Mouse (Mus musculus): Measurements from ENCODE around the gene Gm11214. TPM values are rescaled to one million over a fixed set of nuclear protein-coding genes. Genes with fewer than 3 reads are reported as not detected.

The Gm11214 gene
- polyA plus RNA-seq, 1 experiment = not detected

DNA sequence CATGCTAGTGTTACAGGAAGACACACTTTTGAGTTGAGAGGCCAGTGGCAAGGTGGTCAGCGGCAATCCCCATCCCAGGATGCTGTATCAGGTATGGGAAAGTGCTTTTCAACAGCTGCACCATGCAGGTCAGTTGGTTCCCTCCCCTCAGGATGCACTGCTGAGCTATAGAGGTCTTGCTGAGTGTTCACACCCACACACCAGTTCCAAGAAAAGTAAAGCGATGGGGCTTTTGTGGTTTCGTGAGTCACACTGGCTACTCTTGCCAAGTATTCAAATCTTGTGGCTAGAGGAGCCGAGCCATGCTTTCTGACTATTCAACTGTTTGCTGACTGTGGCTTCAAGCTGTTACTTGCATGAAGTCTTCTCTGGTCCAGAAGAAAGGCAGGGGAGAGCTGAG is 5.1 kb upstream of the Gm11214 start:
- H3K4me3 ChIP-seq (replicated peaks) = no peak overlapping the region
- H3K27me3 ChIP-seq (ENCODE audit: control insufficient read depth) = no peaks in the 10 kb centered on the region
- no peaks in the 10 kb centered on the region for H3K36me3 ChIP-seq (ENCODE audit: control insufficient read depth)
- TF ChIP-seq TAL1 (IDR thresholded peaks at IDR 0.05; ENCODE audit: low read length) (no peak), GATA1 (IDR thresholded peaks at IDR 0.05; ENCODE audit: low read length) (no peak)
- no peaks in the 10 kb centered on the region for H3K4me1 ChIP-seq (ENCODE audit: control insufficient read depth)
- peaks cover 5% of the 10 kb centered on the region; the same call in 1 of the 2 replicates for H3K9me3 ChIP-seq (ENCODE audit: control insufficient read depth, low read length)

DNA sequence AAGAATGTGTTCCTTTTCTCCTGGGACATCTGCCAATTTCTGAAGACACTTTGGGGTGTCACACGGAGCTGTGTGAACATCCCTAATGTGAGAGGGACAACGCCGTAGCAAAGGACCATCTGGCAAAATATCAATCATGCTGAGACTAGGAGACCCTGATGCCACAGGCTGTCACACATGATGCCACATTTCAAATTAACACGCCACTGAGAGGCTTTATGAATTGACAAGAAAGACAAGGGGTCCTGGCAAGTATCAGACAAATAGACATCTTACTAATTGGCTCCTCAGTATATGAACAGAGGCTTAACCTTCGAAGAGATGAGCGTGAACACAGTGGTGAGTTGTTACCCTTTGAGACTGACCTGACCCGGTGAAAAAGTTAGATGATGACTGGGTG is 2.6 kb upstream of the Gm11214 start:
- Histone ChIP-seq H3K9me3 (ENCODE audit: control insufficient read depth, low read length) (peaks cover 2% of the 10 kb centered on the region; the same call in 1 of the 2 replicates), H3K36me3 (ENCODE audit: control insufficient read depth) (no peaks in the 10 kb centered on the region), H3K4me3 (replicated peaks) (no peak overlapping the region), H3K27me3 (ENCODE audit: control insufficient read depth) (no peaks in the 10 kb centered on the region), H3K4me1 (ENCODE audit: control insufficient read depth) (no peaks in the 10 kb centered on the region)
- no peak for TF ChIP-seq GATA1 (IDR thresholded peaks at IDR 0.05; ENCODE audit: low read length)
- TF ChIP-seq TAL1 (IDR thresholded peaks at IDR 0.05; ENCODE audit: low read length) = no peak

DNA sequence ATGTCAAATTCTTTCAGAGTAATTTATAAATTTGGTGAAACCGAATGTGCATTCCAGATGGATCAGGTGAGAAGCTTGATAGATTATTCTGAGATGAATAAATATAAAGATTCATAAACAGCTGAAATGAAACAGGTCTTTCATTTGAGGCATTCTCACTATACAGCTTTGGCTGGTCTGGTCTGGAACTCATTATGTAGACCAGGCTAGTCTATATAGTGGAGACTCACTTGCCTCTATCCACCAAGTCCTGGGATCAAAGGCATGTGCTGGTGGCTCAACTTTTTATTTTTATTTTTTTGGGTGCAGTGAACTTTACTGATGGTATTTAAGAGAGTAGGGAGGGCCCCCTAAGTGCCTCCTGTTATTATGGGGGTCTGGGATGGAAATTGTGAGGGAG is 1.3 kb downstream of the Gm11214 start:
- Histone ChIP-seq H3K36me3 (ENCODE audit: control insufficient read depth) (no peaks in the 10 kb centered on the region), H3K27me3 (ENCODE audit: control insufficient read depth) (no peaks in the 10 kb centered on the region), H3K4me3 (replicated peaks) (no peak overlapping the region), H3K9me3 (ENCODE audit: control insufficient read depth, low read length) (peaks cover 2% of the 10 kb centered on the region; the same call in 1 of the 2 replicates), H3K4me1 (ENCODE audit: control insufficient read depth) (no peaks in the 10 kb centered on the region)
- TF ChIP-seq GATA1 (IDR thresholded peaks at IDR 0.05; ENCODE audit: low read length) = no peak
- no peak for TF ChIP-seq TAL1 (IDR thresholded peaks at IDR 0.05; ENCODE audit: low read length)

DNA sequence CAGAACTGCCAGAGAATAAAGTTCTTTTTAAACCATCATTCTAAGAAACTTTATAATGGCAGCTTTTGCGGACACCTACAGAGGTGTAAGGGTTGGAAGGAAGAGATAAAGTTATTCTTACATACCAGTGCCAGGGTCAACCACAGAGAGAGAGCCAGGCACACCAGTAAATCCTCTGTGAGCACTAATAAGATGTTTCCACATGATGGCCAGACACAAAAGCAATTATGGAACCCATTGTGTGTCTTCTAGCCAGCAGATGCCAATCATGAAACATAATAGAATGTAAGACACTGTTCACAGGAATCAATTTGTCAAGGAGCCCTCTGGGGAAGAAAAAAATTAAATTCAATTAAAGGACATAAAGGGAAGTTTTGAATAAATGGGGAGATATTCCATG is 1.8 kb downstream of the Gm11214 start:
- TF ChIP-seq TAL1 (IDR thresholded peaks at IDR 0.05; ENCODE audit: low read length) = no peak
- no peak for TF ChIP-seq GATA1 (IDR thresholded peaks at IDR 0.05; ENCODE audit: low read length)
- Histone ChIP-seq H3K36me3 (ENCODE audit: control insufficient read depth) (no peaks in the 10 kb centered on the region), H3K9me3 (ENCODE audit: control insufficient read depth, low read length) (peaks cover 2% of the 10 kb centered on the region; the same call in 1 of the 2 replicates), H3K4me1 (ENCODE audit: control insufficient read depth) (no peaks in the 10 kb centered on the region), H3K4me3 (replicated peaks) (no peak overlapping the region), H3K27me3 (ENCODE audit: control insufficient read depth) (no peaks in the 10 kb centered on the region)

DNA sequence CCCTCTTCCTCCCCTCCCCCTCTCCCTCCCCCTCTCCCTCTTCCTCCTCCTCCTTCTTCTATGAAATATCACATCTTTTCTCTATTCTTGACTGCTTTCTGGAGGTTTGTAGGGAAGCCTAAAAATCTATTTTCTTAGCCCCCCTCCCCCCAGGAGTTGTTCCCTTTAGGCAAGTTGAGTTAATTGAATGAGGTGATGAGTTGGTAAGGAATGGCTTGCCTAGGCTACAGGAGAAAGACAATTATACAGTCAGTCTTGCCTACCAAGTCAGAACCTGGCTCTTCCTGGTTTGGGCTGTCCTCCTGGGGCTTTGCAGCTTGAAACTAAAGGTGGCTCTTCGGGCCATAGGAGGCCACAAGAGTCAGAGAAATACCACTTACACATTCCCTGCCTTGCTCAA is 3.4 kb downstream of the Gm11214 start:
- no peaks in the 10 kb centered on the region for H3K4me1 ChIP-seq (ENCODE audit: control insufficient read depth)
- H3K27me3 ChIP-seq (ENCODE audit: control insufficient read depth) = no peaks in the 10 kb centered on the region
- no peaks in the 10 kb centered on the region for H3K36me3 ChIP-seq (ENCODE audit: control insufficient read depth)
- TF ChIP-seq GATA1 (IDR thresholded peaks at IDR 0.05; ENCODE audit: low read length) (no peak), TAL1 (IDR thresholded peaks at IDR 0.05; ENCODE audit: low read length) (no peak)
- H3K4me3 ChIP-seq (replicated peaks) = no peak overlapping the region
- peaks cover 2% of the 10 kb centered on the region; the same call in 1 of the 2 replicates for H3K9me3 ChIP-seq (ENCODE audit: control insufficient read depth, low read length)

DNA sequence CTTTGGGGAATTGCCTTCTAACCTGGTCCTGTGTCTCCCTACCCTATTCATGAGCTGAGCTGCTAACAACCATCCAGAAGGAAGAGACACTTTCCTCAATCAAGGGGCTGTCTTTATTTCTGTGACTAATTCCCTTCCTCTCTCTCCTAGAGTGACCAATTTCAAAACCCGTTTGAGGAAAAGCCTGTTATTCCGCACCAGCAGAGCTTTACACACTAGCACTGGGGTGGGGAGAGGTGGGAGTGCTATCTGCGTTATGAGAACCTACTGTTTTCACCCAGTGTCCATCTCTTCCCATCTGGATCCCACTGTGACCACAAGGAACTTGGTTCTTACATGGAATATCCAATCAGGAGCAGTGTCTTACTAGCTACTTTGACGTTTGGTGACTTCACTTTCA is 4.1 kb downstream of the Gm11214 start:
- no peaks in the 10 kb centered on the region for H3K36me3 ChIP-seq (ENCODE audit: control insufficient read depth)
- H3K4me1 ChIP-seq (ENCODE audit: control insufficient read depth) = no peaks in the 10 kb centered on the region
- H3K9me3 ChIP-seq (ENCODE audit: control insufficient read depth, low read length) = peaks cover 1% of the 10 kb centered on the region; the same call in 1 of the 2 replicates
- no peaks in the 10 kb centered on the region for H3K27me3 ChIP-seq (ENCODE audit: control insufficient read depth)
- TF ChIP-seq TAL1 (IDR thresholded peaks at IDR 0.05; ENCODE audit: low read length) = no peak
- no peak for TF ChIP-seq GATA1 (IDR thresholded peaks at IDR 0.05; ENCODE audit: low read length)
- no peak overlapping the region for H3K4me3 ChIP-seq (replicated peaks)

DNA sequence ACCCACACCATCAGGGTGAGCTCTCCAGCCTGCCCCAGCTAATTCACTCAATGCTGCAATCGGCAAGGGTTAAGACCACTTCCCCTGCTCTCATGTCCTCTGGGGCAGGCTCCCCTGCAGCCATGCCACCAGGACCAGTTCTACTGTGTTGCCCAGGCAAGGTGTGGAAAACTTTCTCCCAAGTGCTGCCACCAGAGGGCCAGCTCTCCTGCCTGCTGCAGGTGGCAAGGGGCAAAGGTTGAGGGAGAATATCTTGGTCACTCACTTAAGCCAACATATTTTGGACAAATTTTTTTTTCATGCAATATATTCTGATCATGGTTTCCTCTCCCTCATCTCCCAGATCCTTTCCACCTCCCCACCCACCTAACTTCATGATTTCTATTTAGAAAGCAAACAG is 8.8 kb downstream of the Gm11214 start:
- H3K9me3 ChIP-seq (ENCODE audit: control insufficient read depth, low read length) = no peaks in the 10 kb centered on the region
- no peaks in the 10 kb centered on the region for H3K4me1 ChIP-seq (ENCODE audit: control insufficient read depth)
- H3K36me3 ChIP-seq (ENCODE audit: control insufficient read depth) = no peaks in the 10 kb centered on the region
- H3K27me3 ChIP-seq (ENCODE audit: control insufficient read depth) = no peaks in the 10 kb centered on the region
- H3K4me3 ChIP-seq (replicated peaks) = no peak overlapping the region
- TF ChIP-seq GATA1 (IDR thresholded peaks at IDR 0.05; ENCODE audit: low read length) = no peak

DNA sequence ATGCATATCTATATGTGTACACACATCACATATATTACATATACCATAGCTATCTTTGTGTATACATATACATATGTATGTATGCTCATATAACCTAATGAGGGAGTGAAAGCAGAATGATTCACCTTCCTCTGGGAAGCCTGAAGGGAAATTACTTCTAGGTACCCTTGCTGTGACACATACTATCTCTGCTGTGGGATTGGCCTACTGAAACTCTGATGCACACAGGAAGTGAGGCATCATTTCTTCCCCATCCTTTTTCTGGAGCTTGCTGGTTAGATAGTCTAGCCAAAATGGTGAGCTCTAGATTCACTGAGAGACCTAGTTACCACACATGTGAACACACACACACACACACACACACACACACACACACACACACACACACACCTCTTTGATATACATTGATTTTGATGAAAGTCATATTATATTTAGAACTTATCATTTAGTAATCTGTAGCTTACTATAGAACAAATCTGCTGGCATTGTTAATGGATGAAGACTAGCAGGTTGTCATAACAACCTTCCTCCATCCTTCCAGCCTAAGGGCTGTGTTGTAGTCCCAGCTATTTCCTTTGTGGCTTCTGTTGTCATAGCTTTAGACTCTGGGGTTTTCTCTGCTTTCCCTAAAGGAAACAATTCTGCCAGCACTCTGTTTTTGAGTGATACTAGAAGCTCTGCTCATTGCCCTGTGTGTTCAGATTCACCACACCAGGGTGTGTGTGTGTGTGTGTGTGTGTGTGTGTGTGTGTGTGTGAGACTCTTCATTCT is 19.0 kb downstream of the Gm11214 start:
- Histone ChIP-seq H3K36me3 (ENCODE audit: control insufficient read depth) (no peaks in the 10 kb centered on the region), H3K4me1 (ENCODE audit: control insufficient read depth) (no peaks in the 10 kb centered on the region), H3K4me3 (replicated peaks) (no peak overlapping the region), H3K27me3 (ENCODE audit: control insufficient read depth) (no peaks in the 10 kb centered on the region), H3K9me3 (ENCODE audit: control insufficient read depth, low read length) (no peaks in the 10 kb centered on the region)
- TF ChIP-seq GATA1 (IDR thresholded peaks at IDR 0.05; ENCODE audit: low read length) (no peak), TAL1 (IDR thresholded peaks at IDR 0.05; ENCODE audit: low read length) (no peak)

DNA sequence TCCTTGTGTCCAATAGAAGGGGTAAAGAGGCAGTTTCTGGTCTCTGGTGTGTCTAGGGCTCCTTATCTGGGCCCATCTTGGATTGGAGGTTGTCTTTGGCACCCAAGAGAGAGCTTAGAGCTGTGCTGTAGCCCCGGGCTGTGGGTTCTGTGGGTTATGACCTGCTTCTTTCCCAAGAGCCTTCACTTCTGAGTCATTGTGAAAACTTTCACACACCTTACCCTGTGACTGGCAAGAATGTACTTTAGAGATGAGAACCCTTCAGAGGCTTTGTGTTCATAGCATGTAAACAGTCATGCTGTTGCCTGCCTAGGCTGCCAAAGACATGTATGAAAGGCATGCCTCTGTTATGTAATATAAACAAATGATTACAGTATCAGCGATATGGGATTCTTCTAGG is 23.3 kb downstream of the Gm11214 start:
- H3K36me3 ChIP-seq (ENCODE audit: control insufficient read depth) = no peaks in the 10 kb centered on the region
- TF ChIP-seq TAL1 (IDR thresholded peaks at IDR 0.05; ENCODE audit: low read length) = no peak
- H3K9me3 ChIP-seq (ENCODE audit: control insufficient read depth, low read length) = no peaks in the 10 kb centered on the region
- no peak overlapping the region for H3K4me3 ChIP-seq (replicated peaks)
- H3K4me1 ChIP-seq (ENCODE audit: control insufficient read depth) = no peaks in the 10 kb centered on the region
- no peaks in the 10 kb centered on the region for H3K27me3 ChIP-seq (ENCODE audit: control insufficient read depth)

DNA sequence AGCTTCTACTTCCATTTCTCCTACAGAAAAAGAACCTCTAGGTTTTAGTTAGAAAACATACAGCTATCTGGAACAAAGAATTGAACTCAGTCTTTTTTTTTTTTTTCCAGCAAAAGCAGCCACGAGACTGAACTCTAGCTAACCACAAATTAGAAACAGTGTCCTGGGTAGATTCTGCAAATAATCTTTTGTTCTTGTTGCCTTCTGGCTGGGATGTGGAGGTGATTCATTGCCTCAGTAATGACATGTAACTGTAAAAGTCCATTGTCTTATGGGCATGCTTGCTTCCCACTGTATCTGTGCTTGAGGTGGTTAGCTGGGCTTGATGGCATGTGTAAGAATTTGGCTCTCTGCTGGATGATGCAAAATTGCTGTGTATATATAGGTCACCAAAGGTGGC is 24.6 kb downstream of the Gm11214 start:
- no peaks in the 10 kb centered on the region for H3K4me1 ChIP-seq (ENCODE audit: control insufficient read depth)
- H3K4me3 ChIP-seq (replicated peaks) = no peak overlapping the region
- TF ChIP-seq GATA1 (IDR thresholded peaks at IDR 0.05; ENCODE audit: low read length) = no peak
- TF ChIP-seq TAL1 (IDR thresholded peaks at IDR 0.05; ENCODE audit: low read length) = no peak
- no peaks in the 10 kb centered on the region for H3K9me3 ChIP-seq (ENCODE audit: control insufficient read depth, low read length)
- no peaks in the 10 kb centered on the region for H3K36me3 ChIP-seq (ENCODE audit: control insufficient read depth)
- no peaks in the 10 kb centered on the region for H3K27me3 ChIP-seq (ENCODE audit: control insufficient read depth)
